Mouse (Mus musculus) heart, postnatal 25 days (tissue): ENCODE data around the gene 9230104L09Rik. TPM values are rescaled to one million over a fixed set of nuclear protein-coding genes. Genes with fewer than 3 reads are reported as not detected.

ENCODE experiments used
- DNase-seq: peaks from one replicate; pipeline ENCODE4 v3.0.0; 2022; ENCODE audit warnings: low spot score
- intact Hi-C: fragments of 180-260 bp; cut with DNase I; formaldehyde crosslinking; loops from one replicate; pipeline ENCODE4 v1.15.1; 2025
- total RNA-seq, 2 experiments: library from RNA; stranded (reverse); gene quantifications; 2 replicates each; pipeline ENCODE4 v1.2.3; 2021

9230104L09Rik gene
- total RNA-seq, 2 experiments from 2014 or later, result 0.49 to 0.95 TPM

DNA sequence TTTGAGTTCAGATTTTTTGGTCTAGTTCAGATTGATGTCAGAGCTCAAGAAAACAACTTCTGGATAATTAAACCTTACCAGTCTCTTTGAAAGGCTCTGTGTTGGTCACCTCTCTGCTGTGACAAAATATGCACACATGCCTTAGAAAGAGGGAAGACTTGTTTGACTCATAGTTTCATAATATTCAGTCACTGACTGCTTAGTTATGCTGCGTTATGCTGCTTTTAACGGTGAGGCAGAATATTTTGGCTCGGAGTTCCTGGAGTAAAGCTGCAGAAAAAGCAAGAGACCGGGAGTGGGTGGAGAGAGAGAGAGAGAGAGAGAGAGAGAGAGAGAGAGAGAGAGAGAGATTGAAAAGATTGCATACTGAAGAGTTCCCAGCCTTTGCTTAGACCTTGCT, 3.8 kb downstream of the 9230104L09Rik start:
- no peak for DNase-seq
- intact Hi-C loops, result no loop called here

- intact Hi-C loops, result loop anchor here (2.0 kb wide), 1 partner anchor 17 kb away; the partner anchor contains the start of gene Cst3
- DNase-seq, result no peak
Observed at GRCm38 (mm10) chr2:148857506-148857905, 7.3 kb downstream of the 9230104L09Rik start.

- no peak for DNase-seq
- intact Hi-C loops, result loop anchor here (2.0 kb wide), 1 partner anchor 18 kb away; the partner anchor contains the start of gene Cst3
Observed at GRCm38 (mm10) chr2:148856630-148857400, 8.0 kb downstream of the 9230104L09Rik start.

DNA sequence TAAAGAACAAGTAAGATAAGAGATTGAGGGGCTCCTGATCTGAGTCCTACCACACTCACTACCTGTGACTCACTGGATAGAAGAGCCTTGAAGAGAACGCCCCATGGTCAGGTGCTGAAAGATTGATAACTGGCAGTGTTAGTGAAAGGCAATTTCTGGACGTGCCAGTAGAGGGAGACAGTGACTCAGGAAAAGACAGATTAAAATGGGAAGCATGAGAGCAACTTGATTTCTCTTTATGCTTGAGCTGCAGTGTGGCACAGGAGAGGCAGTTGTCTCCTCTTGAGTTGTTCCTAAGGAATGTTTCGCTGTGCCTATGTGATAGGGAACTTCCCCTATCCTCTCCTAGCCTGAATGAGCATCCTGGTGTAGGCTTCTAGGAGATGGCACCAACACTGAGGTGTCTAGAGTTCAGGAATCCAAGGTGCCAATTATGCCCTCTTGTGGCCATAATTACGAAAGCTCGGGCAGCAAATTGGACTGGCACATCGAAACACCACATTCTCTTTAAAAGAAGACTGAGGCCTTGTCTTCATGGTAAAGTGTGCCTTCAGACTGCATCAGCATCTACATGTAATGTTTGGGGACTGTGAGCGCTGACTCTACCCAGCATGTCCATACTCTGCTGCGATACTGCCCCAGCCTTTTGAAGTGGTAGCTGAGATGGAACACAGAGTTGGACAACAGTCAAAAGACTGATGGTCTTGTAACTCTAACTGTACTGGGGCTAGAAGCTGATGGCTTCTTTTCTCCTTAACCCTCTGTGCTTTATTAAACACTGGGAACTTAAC, 13.5 kb downstream of the 9230104L09Rik start:
- peak; percentile 37 for DNase-seq
- intact Hi-C loops, result loop anchor here (1.0 kb wide), 1 partner anchor 51 kb away; no protein-coding TSS in a partner anchor

- DNase-seq, result no peak
- intact Hi-C loops, result no loop called here
Observed at GRCm38 (mm10) chr2:148839224-148839623, 25.6 kb downstream of the 9230104L09Rik start.

DNA sequence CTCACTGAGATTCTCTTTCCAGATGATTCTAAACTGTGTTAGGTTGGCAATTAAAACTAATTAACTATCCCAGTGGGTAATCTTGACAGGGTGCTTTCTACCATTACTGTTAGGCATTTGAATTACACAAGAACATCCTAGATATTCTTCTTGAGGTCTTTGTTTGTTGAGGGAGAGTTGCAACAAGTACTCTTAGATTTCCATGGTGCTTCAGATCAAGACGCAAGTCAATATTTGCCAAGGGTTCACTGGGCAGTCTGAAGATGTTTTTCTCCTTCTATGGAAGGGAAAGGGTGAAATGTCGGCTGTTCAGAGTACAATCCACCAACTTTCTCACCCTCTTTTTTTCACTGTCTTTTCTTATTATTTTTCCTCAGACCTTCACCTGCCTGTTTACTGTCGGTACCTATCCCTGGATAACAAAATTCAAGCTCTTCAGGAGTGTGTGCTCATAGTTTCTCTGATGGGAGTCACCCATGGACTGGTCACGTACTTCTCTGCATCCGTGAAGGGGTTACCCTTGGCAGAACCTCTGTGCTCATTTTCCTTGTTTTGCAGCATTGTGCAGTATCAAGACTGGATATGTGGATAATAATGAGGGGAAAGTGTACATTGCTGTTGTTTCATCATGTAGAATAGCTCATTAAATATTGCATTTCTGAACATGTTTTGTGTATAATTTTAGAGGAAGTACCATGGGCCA, 26.6 kb downstream of the 9230104L09Rik start:
- intact Hi-C loops, result no loop called here
- no peak for DNase-seq

GRCm38 (mm10) chr2:148834912-148835311, 29.9 kb downstream of the 9230104L09Rik start, which contains the start of gene Cst9:
TSS of gene Cst9 (plus strand) at chr2:148835147.
- no peak for DNase-seq
- intact Hi-C loops, result no loop called here

DNA sequence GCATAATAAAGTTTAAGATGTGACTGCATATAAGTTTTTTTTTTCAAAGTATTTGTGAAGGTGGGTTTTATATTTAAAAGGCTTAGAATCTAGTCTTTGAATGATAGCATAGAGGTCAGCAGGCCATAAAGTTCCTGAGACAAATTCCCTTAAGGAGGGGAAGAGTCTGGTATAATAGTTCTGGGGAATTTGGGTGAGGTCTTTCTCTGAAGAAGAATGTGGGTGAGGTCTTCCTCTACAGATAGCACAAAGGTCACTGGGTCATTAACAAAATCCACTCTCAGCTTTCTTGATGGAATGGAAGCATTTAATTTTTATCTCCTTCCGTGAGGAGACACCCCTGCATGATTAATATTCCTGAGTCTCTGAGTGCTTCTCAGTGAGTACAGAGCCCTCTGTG, 38.9 kb downstream of the 9230104L09Rik start:
- intact Hi-C loops, result no loop called here

DNA sequence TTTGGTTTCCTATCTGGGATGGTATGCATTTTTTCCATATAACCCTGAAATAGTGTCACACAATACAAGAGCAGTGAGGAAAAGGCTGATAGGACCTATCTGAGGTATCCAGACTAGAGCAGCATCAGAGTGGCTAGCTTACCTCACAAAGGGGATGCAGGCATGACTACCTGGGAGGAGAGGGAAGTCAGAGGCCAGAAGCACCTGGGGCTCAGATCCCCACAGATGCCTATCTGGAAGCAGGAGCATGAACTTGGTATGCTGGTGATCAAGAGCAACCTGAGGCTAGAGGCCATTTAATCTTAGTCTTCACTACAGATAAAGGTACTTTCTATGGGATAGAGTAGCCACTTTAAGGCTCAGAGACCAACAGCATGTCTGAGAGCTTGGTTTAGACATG, 44.9 kb downstream of the 9230104L09Rik start, which contains the start of gene Cst13:
TSS of gene Cst13 (plus strand) at position 173 of the 400 bp plus-strand sequence.
- no peak for DNase-seq

More for the DNA sequence above, 38.9 kb downstream of the 9230104L09Rik start:
- DNase-seq, result no peak

DNA sequence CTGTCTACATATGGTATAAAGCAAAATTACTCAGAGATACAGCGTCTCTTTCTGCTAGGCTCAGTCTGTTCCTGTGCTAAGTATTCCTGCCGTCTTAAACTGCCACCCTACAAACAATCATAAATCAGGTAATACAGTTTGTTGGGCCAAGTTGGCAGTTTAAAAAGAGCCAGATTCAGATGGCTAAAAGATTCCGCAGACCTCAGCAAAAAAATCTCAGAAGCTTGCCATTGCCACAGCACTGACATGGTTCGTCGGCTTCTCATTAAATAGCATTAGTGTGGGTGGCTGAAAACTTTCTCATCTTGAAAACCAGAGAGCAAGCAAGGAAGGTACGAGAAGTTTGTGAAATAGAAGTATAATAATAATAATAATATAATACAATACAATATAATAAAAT, 58.1 kb downstream of the 9230104L09Rik start:
- no peak for DNase-seq
- intact Hi-C loops, result no loop called here

More for the DNA sequence above, 44.9 kb downstream of the 9230104L09Rik start, which contains the start of gene Cst13:
- intact Hi-C loops, result no loop called here

DNA sequence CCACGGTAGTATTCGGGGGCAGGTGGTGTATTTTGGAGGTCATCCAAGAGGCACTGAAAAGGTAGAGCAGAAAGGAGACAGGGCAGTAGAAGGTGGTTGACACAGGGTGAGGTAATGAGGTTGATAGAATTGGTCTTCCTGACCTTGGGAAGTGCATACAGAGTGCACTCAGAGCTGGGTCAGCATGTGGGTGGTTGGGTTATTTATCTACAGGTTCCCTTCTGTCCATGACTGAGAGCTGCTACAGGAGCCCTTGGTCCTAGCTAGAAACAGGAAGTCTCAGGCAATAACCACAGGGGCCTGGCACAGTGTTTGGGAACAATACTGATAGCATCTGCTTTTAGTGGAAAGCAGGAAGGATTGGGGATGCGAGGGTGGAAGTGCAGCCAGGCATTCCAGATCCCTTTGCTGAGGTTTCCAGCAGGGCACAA, 63.3 kb downstream of the 9230104L09Rik start:
- DNase-seq, result no peak
- intact Hi-C loops, result no loop called here

- intact Hi-C loops, result no loop called here
- no peak for DNase-seq
Observed at GRCm38 (mm10) chr2:148798485-148798884, 66.4 kb downstream of the 9230104L09Rik start, which contains the start of gene Cst8. TSS of gene Cst8 (plus strand) at chr2:148798785.

Other genes with a start within 250 kb of the 9230104L09Rik start
- gene Nxt1, start 192.4 kb downstream of the 9230104L09Rik start, total RNA-seq, result 1 to 10 TPM; 6.3 to 7.3 TPM
- gene Gzf1, start 184.0 kb downstream of the 9230104L09Rik start, total RNA-seq, result 10 to 100 TPM; 18.1 to 24.2 TPM
- 1 to 10 TPM; 1.3 to 1.4 TPM for gene Napb, start 132.6 kb downstream of the 9230104L09Rik start, total RNA-seq
- gene Cstl1, start 114.7 kb downstream of the 9230104L09Rik start, total RNA-seq, result not detected
- gene Cst11, start 93.5 kb downstream of the 9230104L09Rik start, total RNA-seq, result not detected
- not detected for gene 8030411F24Rik, start 83.0 kb downstream of the 9230104L09Rik start, total RNA-seq
- gene Cst12, start 75.7 kb downstream of the 9230104L09Rik start, total RNA-seq, result 1 to 10 TPM in 1 of 2 experiments, under 1 TPM in 1; 0.52 to 2.1 TPM
- gene Cst8, start 66.3 kb downstream of the 9230104L09Rik start, total RNA-seq, result not detected
- not detected for gene Cst13, start 45.0 kb downstream of the 9230104L09Rik start, total RNA-seq
- 1 to 10 TPM; 1.3 to 1.8 TPM for gene Cst9, start 29.9 kb downstream of the 9230104L09Rik start, total RNA-seq
- 1,000 to 10,000 TPM in 1 of 2 experiments, 100 to 1,000 TPM in 1; 940 to 1,010 TPM for gene Cst3, start 10.7 kb upstream of the 9230104L09Rik start, total RNA-seq
- gene Gm1330, start 138.2 kb upstream of the 9230104L09Rik start, total RNA-seq, result not detected
- gene Gm10750, start 152.2 kb upstream of the 9230104L09Rik start, total RNA-seq, result not detected